Mouse (Mus musculus): ENCODE data around the gene Cd63.

GRCm38 (mm10) chr10:128933976-128934721, 33.4 kb downstream of the Cd63 start:
- TF ChIP-seq CTCF (IDR thresholded peaks at IDR 0.05; ENCODE audit: control insufficient read depth, insufficient read depth, insufficient read length) (no peak), USF1 (IDR thresholded peaks at IDR 0.05; ENCODE audit: low read depth) (no peak), MYOD1 (IDR thresholded peaks at IDR 0.05; ENCODE audit: control insufficient read depth, insufficient read length, low read depth) (no peak), CEBPB (IDR thresholded peaks at IDR 0.05; ENCODE audit: low read depth) (no peak), MAX (IDR thresholded peaks at IDR 0.05) (no peak), MYOG (IDR thresholded peaks at IDR 0.05; ENCODE audit: control insufficient read depth, extremely low read depth, insufficient read length) (no peak), FOSL1 (IDR thresholded peaks at IDR 0.05; ENCODE audit: insufficient read depth, low read length, poor library complexity, severe bottlenecking) (no peak)
